Mouse (Mus musculus) lung, postnatal 0 days (tissue): ENCODE data around the gene Noxo1. TPM values are rescaled to one million over a fixed set of nuclear protein-coding genes. Genes with fewer than 3 reads are reported as not detected.
"Not testable (repeated sequence)": the region's sequence is repeated elsewhere in the genome, so short reads cannot be mapped to it uniquely, and the experiment has no call there.

ENCODE experiments used
- ATAC-seq: fragments of 200-750 bp; cut with Nextera tagmentation; 2 replicates; pipeline ENCODE4 v1.8.0; 2017; ENCODE audit warnings: moderate library complexity
- DNase-seq: peaks from one replicate; pipeline ENCODE4 v3.0.0-alpha.2; 2016; ENCODE audit warnings: low spot score
- H3K27ac ChIP-seq: fragments of 300-500 bp; sonication (generic); 2 replicates; pipeline ENCODE4 v1.5.1; 2014; ENCODE audit warnings: antibody characterized with exemption, mild to moderate bottlenecking, low read length, mixed read lengths
- H3K27me3 ChIP-seq: fragments of 300-500 bp; sonication (generic); replicated peaks from 2 replicates; pipeline ENCODE4 v1.6.1; 2014; ENCODE audit warnings: low read length, mixed read lengths; ENCODE audit not compliant: insufficient read depth
- H3K36me3 ChIP-seq: fragments of 300-500 bp; sonication (generic); 2 replicates; pipeline ENCODE4 v1.6.1; 2014; ENCODE audit warnings: low read length, mixed read lengths; ENCODE audit not compliant: insufficient read depth
- H3K4me1 ChIP-seq: fragments of 300-500 bp; sonication (generic); 2 replicates; pipeline ENCODE4 v1.6.1; 2014; ENCODE audit warnings: antibody characterized with exemption, low read depth, low read length, mixed read lengths; ENCODE audit not compliant: insufficient read depth
- H3K4me2 ChIP-seq: fragments of 300-500 bp; sonication (generic); replicated peaks from 2 replicates; pipeline ENCODE4 v1.6.1; 2014; ENCODE audit warnings: low read depth, mild to moderate bottlenecking, low read length, moderate library complexity, mixed read lengths
- H3K4me3 ChIP-seq: fragments of 300-500 bp; sonication (generic); 2 replicates; pipeline ENCODE4 v1.5.1; 2014; ENCODE audit warnings: low read depth, low read length
- H3K9ac ChIP-seq: fragments of 300-500 bp; sonication (generic); replicated peaks from 2 replicates; pipeline ENCODE4 v1.6.1; 2014; ENCODE audit warnings: low read depth, mild to moderate bottlenecking
- H3K9me3 ChIP-seq: fragments of 300-500 bp; sonication (generic); 2 replicates; pipeline ENCODE4 v1.6.1; 2016; ENCODE audit warnings: low read length, mixed read lengths
- CTCF ChIP-seq: IDR thresholded peaks from 2 replicates; pipeline ENCODE4 v1.5.1; 2016; ENCODE audit warnings: antibody characterized with exemption, mild to moderate bottlenecking
- EP300 ChIP-seq: IDR thresholded peaks from 2 replicates; pipeline ENCODE4 v1.6.1; 2016; ENCODE audit warnings: antibody characterized with exemption, mild to moderate bottlenecking, control low read depth
- WGBS: fragments of 180-500 bp; shearing (Covaris S2); extraction: QIAGEN DNeasy Blood & Tissue Kit; methylation state at CpG from one replicate; pipeline ENCODE4 v1.1.7; 2014; 5-methylcytosine and 5-hydroxymethylcytosine counted together
- polyA plus RNA-seq: library from polyadenylated mRNA; unstranded; fragments of >200 nt; fragmentation: Nextera tagmentation; extraction: Ambion mirVana; gene quantifications from 2 replicates; pipeline ENCODE4 v1.2.1, GENCODE M21; 2015

Noxo1 gene
- polyA plus RNA-seq, 1 experiment from 2014 or later, result 5.3 TPM

DNA sequence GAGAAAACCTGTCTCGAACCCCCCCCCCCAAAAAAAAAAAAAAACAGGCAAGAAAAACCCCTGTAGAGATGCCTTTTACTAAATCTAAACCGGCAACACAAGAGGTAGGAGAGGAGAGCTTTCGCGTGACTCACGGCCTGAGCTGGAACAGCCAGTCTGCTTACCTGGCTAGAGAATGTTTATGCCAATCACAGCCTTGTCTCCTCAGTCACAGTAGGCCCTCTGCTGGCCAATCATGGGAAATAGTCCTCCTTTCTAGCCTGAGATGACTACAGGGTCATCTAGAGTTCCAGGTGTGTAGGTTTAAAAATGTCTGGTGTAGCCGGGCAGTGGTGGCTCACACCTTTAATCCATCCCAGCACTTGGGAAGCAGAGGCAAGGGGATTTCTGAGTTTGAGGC is 28.6 kb upstream of the Noxo1 start:
- peak; percentile 88 for TF ChIP-seq CTCF
- TF ChIP-seq EP300, result no peak
- no peak overlapping the region for H3K9ac ChIP-seq
- no peaks in the 10 kb centered on the region for H3K36me3 ChIP-seq
- no peak overlapping the region for H3K4me2 ChIP-seq
- peaks cover 17% of the 10 kb centered on the region; the same call in 1 of the 2 replicates for H3K4me1 ChIP-seq
- H3K9me3 ChIP-seq, result no peaks in the 10 kb centered on the region
- H3K4me3 ChIP-seq, result no peak overlapping the region
- WGBS, result 23% methylated on average over 6 of the region's 6 CpGs
- H3K27me3 ChIP-seq, result no peaks in the 10 kb centered on the region
- ATAC-seq (peak; percentile 39), DNase-seq (peak; percentile 93)
- no peak overlapping the region for H3K27ac ChIP-seq

DNA sequence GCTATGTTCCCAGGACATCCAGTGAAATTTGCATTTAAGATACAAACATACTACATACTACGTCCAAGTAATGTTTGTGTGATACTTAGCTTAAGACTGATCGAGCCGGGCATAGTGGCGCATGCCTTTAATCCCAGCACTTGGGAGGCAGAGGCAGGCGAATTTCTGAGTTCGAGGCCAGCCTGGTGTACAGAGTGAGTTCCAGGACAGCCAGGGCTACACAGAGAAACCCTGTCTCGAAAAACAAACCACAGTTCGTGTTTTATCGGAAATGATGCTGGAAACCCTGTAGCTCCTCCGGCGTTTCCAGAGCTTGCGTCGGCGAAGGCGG is 26.9 kb upstream of the Noxo1 start:
- Histone ChIP-seq H3K27ac (peak overlapping the region; percentile 64), H3K4me3 (peak overlapping the region; percentile 78), H3K4me2 (peak overlapping the region; percentile 80), H3K4me1 (peaks cover 17% of the 10 kb centered on the region; the same call in 1 of the 2 replicates), H3K9ac (0 out of 2 replicates have a peak overlapping the region, but pooled peaks have one; percentile 8)
- not testable (repeated sequence) for ATAC-seq, H3K9me3 ChIP-seq, H3K27me3 ChIP-seq, DNase-seq, H3K36me3 ChIP-seq
- WGBS, result 7% methylated on average over 15 of the region's 15 CpGs

- TF ChIP-seq CTCF (peak; percentile 40), EP300 (no peak)
- peaks cover 17% of the 10 kb centered on the region; the same call in 1 of the 2 replicates for H3K4me1 ChIP-seq
- DNase-seq (peak; percentile 97), ATAC-seq (peak; percentile 98)
- H3K4me3 ChIP-seq, result peak within 1 kb of the TSS; percentile 78
- H3K9me3 ChIP-seq, result no peaks in the 10 kb centered on the region
- peak within 1 kb of the TSS; percentile 87 for H3K9ac ChIP-seq
- H3K36me3 ChIP-seq, result no peaks in the 10 kb centered on the region
- H3K27ac ChIP-seq, result peak within 1 kb of the TSS; percentile 73
- WGBS, result 3% methylated on average over 71 of the region's 80 CpGs
- peak within 1 kb of the TSS; percentile 80 for H3K4me2 ChIP-seq
- H3K27me3 ChIP-seq, result no peaks in the 10 kb centered on the region
These were observed 26.3 kb upstream of the Noxo1 start, which contains the start of gene Zfp598 for GRCm38 (mm10) chr17:24669545-24670245. Zfp598 (plus strand) TSS chr17:24669687.

- peaks cover 17% of the 10 kb centered on the region; the same call in 1 of the 2 replicates for H3K4me1 ChIP-seq
- H3K4me2 ChIP-seq, result peak overlapping the region; percentile 80
- DNase-seq, result no peak
- TF ChIP-seq CTCF (no peak), EP300 (no peak)
- no peak for ATAC-seq
- peak overlapping the region; percentile 73 for H3K27ac ChIP-seq
- H3K36me3 ChIP-seq, result no peaks in the 10 kb centered on the region
- no peaks in the 10 kb centered on the region for H3K9me3 ChIP-seq
- peak overlapping the region; percentile 78 for H3K4me3 ChIP-seq
- WGBS, result 1% methylated on average over 8 of the region's 8 CpGs
- peak overlapping the region; percentile 87 for H3K9ac ChIP-seq
- H3K27me3 ChIP-seq, result no peaks in the 10 kb centered on the region
These were observed 25.7 kb upstream of the Noxo1 start for GRCm38 (mm10) chr17:24670246-24670844.

DNA sequence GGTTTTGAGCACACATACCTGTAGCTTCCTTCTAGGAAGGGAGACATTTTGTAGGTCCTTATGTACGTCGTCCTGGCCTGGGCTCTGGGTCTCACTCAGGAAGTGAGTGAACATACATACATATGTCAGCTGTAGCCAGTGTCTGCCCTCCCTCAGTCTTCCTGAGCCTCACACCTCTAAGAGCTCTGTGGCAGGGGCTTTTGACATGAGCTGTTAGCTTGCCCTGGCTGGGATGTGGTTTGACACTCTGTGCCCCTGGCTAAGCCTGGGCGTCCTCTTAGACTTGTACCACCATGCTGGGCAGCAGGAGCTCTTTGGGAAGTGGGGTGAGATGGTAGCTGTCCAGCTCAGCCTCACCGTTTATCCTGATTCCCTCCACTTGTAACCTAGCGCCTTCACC is 24.7 kb upstream of the Noxo1 start:
- no peaks in the 10 kb centered on the region for H3K36me3 ChIP-seq
- DNase-seq, result no peak
- no peak overlapping the region for H3K9ac ChIP-seq
- peak overlapping the region; percentile 80; the same call in 1 of the 2 replicates for H3K4me2 ChIP-seq
- peaks cover 17% of the 10 kb centered on the region; the same call in 1 of the 2 replicates for H3K4me1 ChIP-seq
- whole genome bisulfite sequencing, result 54% methylated on average over 5 of the region's 5 CpGs
- no peak for ATAC-seq
- TF ChIP-seq EP300, result no peak
- TF ChIP-seq CTCF, result no peak
- no peak overlapping the region for H3K4me3 ChIP-seq
- H3K9me3 ChIP-seq, result no peaks in the 10 kb centered on the region
- no peak overlapping the region for H3K27ac ChIP-seq
- H3K27me3 ChIP-seq, result no peaks in the 10 kb centered on the region

- no peak overlapping the region for H3K4me3 ChIP-seq
- H3K9ac ChIP-seq, result no peak overlapping the region
- peak; percentile 91 for DNase-seq
- WGBS, result 5% methylated on average over 5 of the region's 5 CpGs
- H3K27ac ChIP-seq, result no peak overlapping the region
- peaks cover 17% of the 10 kb centered on the region; the same call in 1 of the 2 replicates for H3K4me1 ChIP-seq
- no peaks in the 10 kb centered on the region for H3K36me3 ChIP-seq
- H3K27me3 ChIP-seq, result no peaks in the 10 kb centered on the region
- TF ChIP-seq EP300 (no peak), CTCF (no peak)
- H3K4me2 ChIP-seq, result 0 out of 2 replicates have a peak overlapping the region, but pooled peaks have one; percentile 14
- no peaks in the 10 kb centered on the region for H3K9me3 ChIP-seq
- ATAC-seq, result peak; percentile 32
These were observed 23.9 kb upstream of the Noxo1 start for GRCm38 (mm10) chr17:24672141-24672540.
